Mouse (Mus musculus) embryonic stem cell, embryonic (primary cell): Measurements from ENCODE around the gene Tmtc4.

Source experiments
- CTCF ChIA-PET, 4 experiments: fragments of 300-600 bp in 2 of 4; fragments of 350-600 bp in 2 of 4; sonication (Branson Sonifier 250); formaldehyde crosslinking; loops; one replicate each; lab custom pipeline; 2022; ENCODE audit warnings: inconsistent platforms in 2 of 4; lab: Charles Lee
- POLR2A ChIA-PET, 4 experiments: fragments of 300-600 bp in 2 of 4; fragments of 350-600 bp in 2 of 4; sonication (Branson Sonifier 250); formaldehyde crosslinking; loops; one replicate each; lab custom pipeline; 2022; ENCODE audit warnings: antibody characterized with exemption in 4 of 4, inconsistent platforms in 1 of 4; lab: Charles Lee

The Tmtc4 gene

GRCm38 (mm10) chr14:122887702-122888479 is 95.9 kb downstream of the Tmtc4 start:
- POLR2A ChIA-PET, result interaction anchor here in 1 of 4 experiments (1.1 to 1.3 kb wide), 2 partner anchors 15 to 16 kb away, joined by 3 read pairs; no protein-coding TSS in a partner anchor
- CTCF ChIA-PET, result interaction anchor here in 2 of 4 experiments (0.6 to 1.2 kb wide), 2 partner anchors 12 to 25 kb away, joined by 4 to 5 read pairs; no protein-coding TSS in a partner anchor

- ChIA-PET POLR2A (interaction anchor here in 1 of 4 experiments (1.1 to 1.3 kb wide), 2 partner anchors 15 to 16 kb away, joined by 3 read pairs; no protein-coding TSS in a partner anchor), CTCF (no interaction called here)
These were observed 96.6 kb downstream of the Tmtc4 start for GRCm38 (mm10) chr14:122887278-122887677.

DNA sequence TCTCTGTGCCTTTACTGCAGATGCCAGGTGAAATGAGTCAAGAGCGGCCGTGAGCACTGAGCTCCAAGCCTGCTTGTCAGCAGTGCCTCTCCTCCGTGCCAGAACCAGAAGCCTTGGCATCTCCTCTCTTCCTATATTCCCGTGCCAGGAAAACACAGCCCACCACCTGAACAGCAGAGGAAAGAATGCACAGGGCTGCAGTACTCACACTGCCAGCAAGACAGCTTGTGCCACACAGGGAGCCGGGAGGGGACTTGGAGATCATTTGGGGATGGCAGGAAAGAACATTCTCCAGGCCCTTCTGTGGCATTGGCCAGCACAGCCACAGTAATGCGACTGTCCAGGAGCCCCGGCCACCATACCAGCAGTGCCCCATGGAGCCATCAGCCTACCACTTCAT is 97.9 kb downstream of the Tmtc4 start:
- ChIA-PET POLR2A (no interaction called here), CTCF (interaction anchor here in 2 of 4 experiments (0.6 to 1.5 kb wide), 2 partner anchors 10 to 645 kb away, joined by 3 read pairs; no protein-coding TSS in a partner anchor)

GRCm38 (mm10) chr14:122883821-122884584 is 99.8 kb downstream of the Tmtc4 start:
- ChIA-PET POLR2A (interaction anchor here in 1 of 4 experiments (1.5 kb wide), 1 partner anchor 9 kb away, joined by 4 read pairs; no protein-coding TSS in a partner anchor), CTCF (interaction anchor here in 2 of 4 experiments (0.5 to 1.5 kb wide), 3 partner anchors 8 to 507 kb away, joined by 3 to 4 read pairs (median 3); no protein-coding TSS in a partner anchor)

DNA sequence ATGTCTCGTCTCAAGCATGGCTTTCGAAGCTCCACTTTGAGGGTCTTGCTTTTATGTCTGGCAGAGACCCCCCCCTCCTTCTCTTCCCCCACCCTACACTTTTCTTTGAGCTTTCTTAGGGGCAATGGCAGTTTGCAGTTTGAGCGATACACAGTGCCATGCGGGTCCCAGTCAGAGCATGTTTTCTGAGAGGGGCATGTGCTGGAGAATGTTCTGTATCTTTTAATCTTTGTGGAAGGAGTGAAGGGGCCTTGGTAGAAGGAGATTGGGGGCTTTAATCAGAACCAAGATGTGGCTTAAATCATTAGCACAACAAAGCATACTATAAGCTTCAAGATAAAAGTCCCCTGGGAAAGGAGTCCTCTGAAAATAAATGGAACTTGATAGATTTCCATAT is 100.4 kb downstream of the Tmtc4 start:
- CTCF ChIA-PET, result interaction anchor here in 1 of 4 experiments (0.6 kb wide), 2 partner anchors 507 to 876 kb away, joined by 3 to 4 read pairs; no protein-coding TSS in a partner anchor
- POLR2A ChIA-PET, result no interaction called here

- ChIA-PET POLR2A (interaction anchor here in 2 of 4 experiments (0.6 to 1.1 kb wide), 3 partner anchors 9 to 101 kb away, joined by 3 to 20 read pairs (median 3); partner anchors contain the start of gene Tmtc4 (in 1 of the 2)), CTCF (interaction anchor here in 1 of 4 experiments (0.6 kb wide), 1 partner anchor 877 kb away, joined by 3 read pairs; no protein-coding TSS in a partner anchor)
These were observed 100.9 kb downstream of the Tmtc4 start for GRCm38 (mm10) chr14:122882795-122883409.

- ChIA-PET CTCF (no interaction called here), POLR2A (interaction anchor here in 1 of 4 experiments (1.1 kb wide), 1 partner anchor 31 kb away, joined by 3 read pairs; no protein-coding TSS in a partner anchor)
These were observed 101.6 kb downstream of the Tmtc4 start for GRCm38 (mm10) chr14:122882201-122882639.

DNA sequence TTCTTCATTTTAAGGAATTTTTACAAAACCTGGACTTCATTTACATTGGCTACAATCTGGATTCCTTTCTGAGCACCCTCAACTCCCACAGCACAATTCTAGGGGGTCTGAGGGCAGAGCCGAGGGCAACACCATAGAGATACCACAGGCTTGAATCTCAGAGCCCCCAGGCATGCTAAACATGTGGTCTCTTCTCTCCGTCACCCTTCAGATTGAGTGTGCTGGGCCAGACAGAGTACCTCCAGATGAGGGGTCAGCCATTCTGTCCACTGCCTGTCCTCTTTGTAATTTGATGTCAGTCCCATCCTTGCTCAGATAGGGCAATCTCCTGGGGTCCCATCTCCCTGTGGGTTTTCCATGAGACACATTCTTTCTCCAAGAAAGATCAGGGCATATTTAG is 102.1 kb downstream of the Tmtc4 start:
- CTCF ChIA-PET, result interaction anchor here in 1 of 4 experiments (0.6 kb wide), 1 partner anchor 658 kb away, joined by 4 read pairs; no protein-coding TSS in a partner anchor
- POLR2A ChIA-PET, result no interaction called here

GRCm38 (mm10) chr14:122880291-122880690 is 103.5 kb downstream of the Tmtc4 start:
- CTCF ChIA-PET, result interaction anchor here in 1 of 4 experiments (0.7 kb wide), 1 partner anchor 400 kb away, joined by 3 read pairs; no protein-coding TSS in a partner anchor
- POLR2A ChIA-PET, result interaction anchor here in 1 of 4 experiments (0.7 kb wide), 1 partner anchor 1335 kb away, joined by 3 read pairs; no protein-coding TSS in a partner anchor

GRCm38 (mm10) chr14:122877787-122878186 is 106.0 kb downstream of the Tmtc4 start:
- ChIA-PET POLR2A (interaction anchor here in 1 of 4 experiments (0.8 to 1.0 kb wide), 2 partner anchors 25 to 35 kb away, joined by 3 to 4 read pairs; no protein-coding TSS in a partner anchor), CTCF (no interaction called here)

- POLR2A ChIA-PET, result interaction anchor here in 1 of 4 experiments (1.1 kb wide), 1 partner anchor 653 kb away, joined by 3 read pairs; no protein-coding TSS in a partner anchor
- CTCF ChIA-PET, result interaction anchor here in 2 of 4 experiments (0.9 to 1.9 kb wide), 10 partner anchors 12 to 812 kb away, joined by 3 to 13 read pairs (median 4); partner anchors contain the start of gene Gm10837 (in 1 of the 2)
These were observed 107.1 kb downstream of the Tmtc4 start for GRCm38 (mm10) chr14:122876723-122877122.

DNA sequence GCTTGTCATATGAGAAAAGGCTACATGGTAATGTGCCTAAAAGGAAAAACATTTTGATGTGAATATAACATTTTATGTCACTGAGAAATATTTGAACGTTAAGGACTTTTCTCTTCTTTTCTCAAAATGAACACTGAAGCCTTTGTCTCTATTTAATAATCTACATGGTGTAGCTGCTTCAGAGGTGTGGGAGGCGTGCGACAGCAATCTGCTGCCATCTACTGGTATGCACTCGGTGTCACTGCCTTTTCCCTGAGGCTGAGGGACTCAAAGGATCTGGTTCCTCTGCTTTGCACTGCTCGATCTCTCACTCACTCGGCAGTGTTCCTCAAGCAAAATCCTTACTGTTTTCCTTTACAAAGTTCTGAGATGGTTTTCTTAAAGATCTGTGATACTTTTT is 107.7 kb downstream of the Tmtc4 start:
- ChIA-PET POLR2A (interaction anchor here in 2 of 4 experiments (0.6 to 1.1 kb wide), 2 partner anchors 391 to 653 kb away, joined by 3 to 5 read pairs; no protein-coding TSS in a partner anchor), CTCF (interaction anchor here (0.5 to 1.9 kb wide), 23 partner anchors 9 to 948 kb away, joined by 3 to 13 read pairs (median 3); partner anchors contain the start of gene Gm10837 (in 1 of the 4))

DNA sequence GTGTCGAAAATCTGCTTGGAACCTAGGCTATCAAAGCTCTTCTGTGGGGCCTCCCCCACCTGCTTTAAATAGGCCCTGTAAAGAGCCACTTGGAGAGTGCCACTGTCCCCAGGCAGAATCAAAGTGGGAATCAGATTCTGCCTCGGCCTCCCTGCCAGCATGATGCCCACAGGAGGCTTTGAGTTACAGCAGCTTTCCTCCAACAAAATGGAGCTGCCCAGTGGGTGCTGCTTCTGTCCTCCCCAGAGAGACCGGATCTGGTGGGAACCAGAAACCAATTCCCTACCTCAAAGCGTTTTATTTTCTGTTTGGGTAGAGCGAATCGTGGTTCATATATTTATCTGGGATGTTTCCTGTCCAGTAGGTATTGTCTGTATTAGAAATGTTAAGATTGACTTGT is 108.2 kb downstream of the Tmtc4 start:
- ChIA-PET CTCF (interaction anchor here (0.5 to 1.9 kb wide), 24 partner anchors 9 to 947 kb away, joined by 3 to 13 read pairs (median 3); partner anchors contain the start of gene Gm10837 (in 1 of the 4)), POLR2A (interaction anchor here in 2 of 4 experiments (0.6 to 0.9 kb wide), 2 partner anchors 10 to 391 kb away, joined by 4 to 5 read pairs; no protein-coding TSS in a partner anchor)

DNA sequence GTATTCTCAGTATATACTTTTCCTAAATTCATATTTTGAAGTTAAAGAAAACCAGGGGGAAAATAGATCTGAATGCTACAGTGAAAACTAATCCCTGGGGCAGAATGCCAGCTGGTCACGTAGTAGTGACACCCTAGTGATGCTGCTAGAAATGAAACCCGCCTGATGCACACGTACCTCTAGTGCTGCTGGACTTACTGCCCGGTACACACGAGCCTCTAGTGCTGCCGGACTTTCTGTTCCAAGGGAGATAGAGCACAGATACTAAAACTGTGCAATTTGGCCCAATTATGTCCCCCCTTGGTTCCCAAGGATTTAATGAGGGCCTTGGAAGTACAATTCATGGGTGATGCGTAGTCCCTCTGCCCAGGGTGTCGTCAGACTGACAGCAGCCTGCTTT is 108.8 kb downstream of the Tmtc4 start:
- ChIA-PET CTCF (interaction anchor here in 3 of 4 experiments (0.6 to 1.9 kb wide), 4 partner anchors 12 to 684 kb away, joined by 4 to 13 read pairs (median 6); no protein-coding TSS in a partner anchor), POLR2A (interaction anchor here in 1 of 4 experiments (0.9 kb wide), 1 partner anchor 10 kb away, joined by 4 read pairs; no protein-coding TSS in a partner anchor)

- ChIA-PET CTCF (interaction anchor here in 1 of 4 experiments (2.0 kb wide), 1 partner anchor 649 kb away, joined by 6 read pairs; no protein-coding TSS in a partner anchor), POLR2A (interaction anchor here in 2 of 4 experiments (0.8 to 1.2 kb wide), 3 partner anchors 15 to 456 kb away, joined by 3 to 5 read pairs (median 3); partner anchors contain the start of gene Ggact (in 1 of the 2))
These were observed 111.2 kb downstream of the Tmtc4 start for GRCm38 (mm10) chr14:122872612-122873011.

DNA sequence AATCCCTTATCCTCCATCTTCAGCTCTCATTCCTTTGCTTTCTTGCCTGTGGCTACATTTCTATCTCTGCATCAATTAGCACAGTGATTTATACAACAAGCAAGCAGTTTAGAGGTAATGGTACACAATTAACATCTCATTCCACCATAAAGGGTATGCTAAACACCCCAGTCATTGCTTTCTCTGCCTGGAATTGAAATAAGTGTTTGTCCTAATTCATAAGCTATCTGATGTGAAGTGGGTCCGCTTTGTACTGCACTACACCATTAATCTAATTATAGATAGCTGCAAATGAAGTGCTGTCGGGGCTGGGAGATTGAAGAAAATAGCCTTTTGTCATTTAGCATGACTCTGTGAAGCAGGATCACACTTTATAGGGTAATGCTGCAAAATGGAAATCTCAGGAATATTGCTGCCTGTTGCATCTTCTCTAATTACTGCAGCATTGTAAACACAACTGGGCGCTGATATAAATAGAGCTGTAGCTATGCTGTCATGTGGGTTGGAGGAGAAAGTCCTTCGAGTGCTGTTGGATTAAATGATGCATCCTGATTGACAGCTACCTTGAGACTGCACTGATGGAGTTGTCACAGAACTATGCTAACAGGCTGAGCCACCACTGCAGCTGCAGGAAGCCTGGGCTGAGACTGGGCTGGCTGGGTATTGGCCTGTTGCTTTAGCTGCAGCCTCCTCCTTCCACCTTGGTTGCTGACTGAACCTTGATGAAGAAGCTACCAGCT is 111.8 kb downstream of the Tmtc4 start:
- ChIA-PET CTCF (interaction anchor here in 1 of 4 experiments (2.0 kb wide), 1 partner anchor 649 kb away, joined by 6 read pairs; no protein-coding TSS in a partner anchor), POLR2A (interaction anchor here in 2 of 4 experiments (0.7 to 1.2 kb wide), 4 partner anchors 15 to 456 kb away, joined by 3 to 5 read pairs (median 4); partner anchors contain the start of gene Ggact (in 2 of the 2))
